Mouse (Mus musculus): Measurements from ENCODE around the gene Capn12. TPM values are rescaled to one million over a fixed set of nuclear protein-coding genes. Genes with fewer than 3 reads are reported as not detected.
"Not testable (repeated sequence)": the region's sequence is repeated elsewhere in the genome, so short reads cannot be mapped to it uniquely, and the experiment has no call there.

Gene Capn12
- polyA plus RNA-seq, 1 experiment from 2014 or later = 0.23 TPM

DNA sequence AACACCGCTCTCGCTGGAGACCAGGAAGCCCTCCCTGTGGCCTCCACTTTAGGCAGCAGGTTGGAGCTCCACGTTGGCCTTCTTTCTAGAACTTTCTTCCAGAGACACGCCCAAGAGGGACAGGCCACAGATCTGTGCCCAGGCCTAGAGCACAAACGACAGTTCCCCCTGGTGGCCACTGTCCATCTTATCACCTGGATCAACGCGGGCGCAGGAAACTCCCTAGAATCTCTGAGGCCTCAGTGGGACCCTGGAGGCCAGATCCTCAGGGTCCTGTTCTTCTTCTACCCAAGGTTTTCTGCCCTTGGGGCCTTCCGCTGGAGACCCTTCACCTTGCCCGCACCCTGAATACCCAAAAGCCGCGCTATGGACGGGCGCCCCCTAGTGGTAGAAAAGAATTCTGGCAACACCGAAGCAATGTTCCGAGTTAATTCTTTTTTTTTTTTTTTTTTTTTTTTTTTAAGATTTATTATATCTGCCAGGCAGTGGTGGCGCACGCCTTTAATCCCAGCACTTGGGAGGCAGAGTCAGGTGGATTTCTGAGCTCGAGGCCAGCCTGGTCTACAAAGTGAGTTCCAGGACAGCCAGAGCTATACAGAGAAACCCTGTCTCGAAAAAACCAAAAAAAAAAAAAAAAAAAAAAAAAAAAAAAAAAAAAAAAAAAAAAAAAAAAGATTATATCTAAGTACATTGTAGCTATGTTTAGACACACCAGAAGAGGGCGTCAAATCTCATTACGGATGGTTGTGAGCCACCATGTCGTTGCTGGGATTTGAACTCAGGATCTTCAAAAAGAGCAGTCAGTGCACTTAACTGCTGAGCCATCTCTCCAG, 13.5 kb upstream of the Capn12 start:
- Histone ChIP-seq H3K4me1 (replicated peaks; ENCODE audit: control insufficient read depth, insufficient read depth, low read length) (peaks cover 11% of the 10 kb centered on the region; the same call in 1 of the 2 replicates), H3K4me2 (ENCODE audit: low read length) (peak overlapping the region; percentile 32; the same call in 1 of the 2 replicates)
- ATAC-seq (replicated peaks; ENCODE audit: low FRiP score, low TSS enrichment, low read depth) = 0 out of 2 replicates have a peak, but pooled peaks have one; percentile 48
- not testable (repeated sequence) for H3K27ac ChIP-seq (ENCODE audit: low read depth); H3K9me3 ChIP-seq (ENCODE audit: control insufficient read depth, low read length); H3K9ac ChIP-seq (ENCODE audit: low read length); H3K4me3 ChIP-seq (ENCODE audit: low read depth, low read length); H3K36me3 ChIP-seq (ENCODE audit: control insufficient read depth, insufficient read depth, low read length); H3K27me3 ChIP-seq (replicated peaks; ENCODE audit: control insufficient read depth, insufficient read depth, low read length)
- peak; percentile 85 for DNase-seq (ENCODE audit: low spot score)
- WGBS = 33% methylated on average over 23 of the region's 23 CpGs

DNA sequence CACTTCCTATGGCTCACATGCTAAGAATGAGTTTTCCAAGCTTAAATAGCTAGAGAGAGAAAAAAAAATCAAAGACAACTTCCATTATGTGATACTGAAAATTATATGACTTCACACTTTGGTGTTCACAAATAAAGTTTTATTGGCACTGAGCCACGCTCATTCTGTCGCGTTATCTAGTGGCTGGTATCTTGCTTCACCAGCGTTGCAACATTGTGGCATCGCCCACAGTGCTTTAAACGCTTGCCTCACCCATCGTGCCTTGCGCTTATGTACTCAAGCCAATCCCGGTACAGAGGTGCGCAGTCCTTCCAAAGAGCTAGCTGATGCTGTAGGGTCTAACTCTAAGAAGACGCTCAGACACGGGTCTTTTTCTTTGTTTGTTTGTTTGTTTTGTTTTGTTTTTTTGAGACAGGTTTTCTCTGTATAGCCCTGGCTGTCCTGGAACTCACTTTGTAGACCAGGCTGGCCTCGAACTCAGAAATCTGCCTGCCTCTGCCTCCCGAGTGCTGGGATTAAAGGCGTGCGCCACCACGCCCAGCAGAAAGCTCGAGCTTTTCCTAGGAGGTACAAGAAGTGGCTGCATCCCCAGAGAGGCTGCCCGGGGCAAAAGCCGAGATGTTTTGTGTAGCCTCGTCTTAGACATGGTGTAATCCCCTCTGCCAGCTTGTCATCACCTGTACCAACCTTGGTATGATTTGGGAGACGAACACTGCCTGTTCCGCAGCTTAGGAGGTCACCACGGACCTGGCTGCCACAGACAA, 10.1 kb upstream of the Capn12 start:
- no peak overlapping the region for H3K9ac ChIP-seq (ENCODE audit: low read length)
- no peak overlapping the region for H3K27ac ChIP-seq (ENCODE audit: low read depth)
- no peak overlapping the region for H3K4me2 ChIP-seq (ENCODE audit: low read length)
- 91% methylated on average over 24 of the region's 24 CpGs for WGBS
- no peak for DNase-seq (ENCODE audit: low spot score)
- H3K27me3 ChIP-seq (replicated peaks; ENCODE audit: control insufficient read depth, insufficient read depth, low read length) = no peaks in the 10 kb centered on the region
- H3K4me3 ChIP-seq (ENCODE audit: low read depth, low read length) = no peak overlapping the region
- no peaks in the 10 kb centered on the region for H3K9me3 ChIP-seq (ENCODE audit: control insufficient read depth, low read length)
- no peak for ATAC-seq (replicated peaks; ENCODE audit: low FRiP score, low TSS enrichment, low read depth)
- H3K36me3 ChIP-seq (ENCODE audit: control insufficient read depth, insufficient read depth, low read length) = no peaks in the 10 kb centered on the region
- H3K4me1 ChIP-seq (replicated peaks; ENCODE audit: control insufficient read depth, insufficient read depth, low read length) = no peaks in the 10 kb centered on the region

DNA sequence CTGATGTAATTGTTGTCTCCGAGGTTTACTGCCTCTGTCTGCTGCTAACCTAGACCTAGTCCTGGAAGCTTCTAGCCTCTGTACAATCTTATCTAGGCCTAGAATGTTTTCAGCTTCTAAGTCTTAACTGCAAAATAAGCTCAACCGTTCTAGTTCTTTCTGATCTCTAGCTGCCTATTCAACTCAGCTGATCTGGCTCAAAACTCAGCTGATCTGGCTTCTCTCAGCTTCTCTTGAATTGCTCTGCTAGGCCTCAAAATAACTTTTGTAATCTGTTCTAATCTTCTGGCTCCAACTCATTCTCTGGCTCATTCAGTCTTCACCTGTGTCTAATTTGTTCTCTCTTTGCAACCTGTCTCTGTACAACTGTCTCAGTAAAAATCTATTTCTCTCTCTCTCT, 6.7 kb upstream of the Capn12 start:
- no peaks in the 10 kb centered on the region for H3K27me3 ChIP-seq (replicated peaks; ENCODE audit: control insufficient read depth, insufficient read depth, low read length)
- no peak overlapping the region for H3K27ac ChIP-seq (ENCODE audit: low read depth)
- H3K4me3 ChIP-seq (ENCODE audit: low read depth, low read length) = no peak overlapping the region
- ATAC-seq (replicated peaks; ENCODE audit: low FRiP score, low TSS enrichment, low read depth) = no peak
- no peaks in the 10 kb centered on the region for H3K9me3 ChIP-seq (ENCODE audit: control insufficient read depth, low read length)
- DNase-seq (ENCODE audit: low spot score) = no peak
- no peak overlapping the region for H3K4me2 ChIP-seq (ENCODE audit: low read length)
- no peaks in the 10 kb centered on the region for H3K36me3 ChIP-seq (ENCODE audit: control insufficient read depth, insufficient read depth, low read length)
- 78% methylated on average over 2 of the region's 2 CpGs for whole genome bisulfite sequencing
- H3K9ac ChIP-seq (ENCODE audit: low read length) = no peak overlapping the region
- H3K4me1 ChIP-seq (replicated peaks; ENCODE audit: control insufficient read depth, insufficient read depth, low read length) = no peaks in the 10 kb centered on the region

DNA sequence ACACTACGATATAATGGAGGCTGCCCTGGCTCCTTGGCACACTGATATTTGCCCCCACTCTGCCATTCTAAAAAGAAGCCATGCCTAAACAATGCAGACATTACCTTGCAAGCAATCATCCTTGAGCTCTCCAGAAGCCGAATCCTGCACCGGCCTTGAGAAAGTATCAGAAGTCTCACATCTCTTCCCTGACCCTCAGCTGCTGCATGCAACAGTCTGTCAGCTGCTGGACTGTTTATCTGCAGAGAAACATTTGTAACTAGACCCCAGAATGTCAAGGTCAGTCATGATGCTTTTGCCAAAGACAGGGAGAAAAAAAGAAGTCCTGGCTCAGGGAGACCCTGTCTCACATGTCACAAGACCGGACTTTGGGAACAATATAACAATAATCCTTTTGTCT, 5.1 kb upstream of the Capn12 start:
- H3K4me1 ChIP-seq (replicated peaks; ENCODE audit: control insufficient read depth, insufficient read depth, low read length) = no peaks in the 10 kb centered on the region
- ATAC-seq (replicated peaks; ENCODE audit: low FRiP score, low TSS enrichment, low read depth) (no peak), DNase-seq (ENCODE audit: low spot score) (no peak)
- no peaks in the 10 kb centered on the region for H3K9me3 ChIP-seq (ENCODE audit: control insufficient read depth, low read length)
- no peak overlapping the region for H3K4me2 ChIP-seq (ENCODE audit: low read length)
- no peak overlapping the region for H3K4me3 ChIP-seq (ENCODE audit: low read depth, low read length)
- no peaks in the 10 kb centered on the region for H3K36me3 ChIP-seq (ENCODE audit: control insufficient read depth, insufficient read depth, low read length)
- no peak overlapping the region for H3K27ac ChIP-seq (ENCODE audit: low read depth)
- H3K27me3 ChIP-seq (replicated peaks; ENCODE audit: control insufficient read depth, insufficient read depth, low read length) = no peaks in the 10 kb centered on the region
- 78% methylated on average over 4 of the region's 4 CpGs for WGBS
- no peak overlapping the region for H3K9ac ChIP-seq (ENCODE audit: low read length)

DNA sequence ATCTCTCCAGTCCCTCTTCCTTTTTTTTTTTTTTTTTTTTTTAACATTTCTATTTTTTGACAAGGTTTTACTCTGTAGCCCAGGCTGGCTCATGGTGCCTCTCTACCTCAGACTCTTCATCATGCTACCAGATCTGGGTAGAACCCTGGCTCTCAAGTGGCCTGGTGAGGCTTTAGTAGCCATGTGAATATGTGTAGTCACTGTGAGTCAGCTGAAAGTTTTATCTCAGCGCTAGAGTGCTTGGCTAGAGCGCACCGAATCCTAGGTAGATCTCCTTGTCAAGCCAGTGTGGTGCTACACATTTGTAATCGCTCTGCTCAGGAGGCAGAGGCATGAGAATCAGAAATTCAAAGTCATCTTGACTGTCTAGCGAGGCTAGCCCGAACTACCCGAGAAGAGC, 4.1 kb upstream of the Capn12 start:
- Histone ChIP-seq H3K4me2 (ENCODE audit: low read length) (no peak overlapping the region), H3K27me3 (replicated peaks; ENCODE audit: control insufficient read depth, insufficient read depth, low read length) (no peaks in the 10 kb centered on the region), H3K4me1 (replicated peaks; ENCODE audit: control insufficient read depth, insufficient read depth, low read length) (no peaks in the 10 kb centered on the region), H3K36me3 (ENCODE audit: control insufficient read depth, insufficient read depth, low read length) (no peaks in the 10 kb centered on the region), H3K4me3 (ENCODE audit: low read depth, low read length) (no peak overlapping the region), H3K9ac (ENCODE audit: low read length) (no peak overlapping the region), H3K27ac (ENCODE audit: low read depth) (no peak overlapping the region), H3K9me3 (ENCODE audit: control insufficient read depth, low read length) (no peaks in the 10 kb centered on the region)
- no peak for ATAC-seq (replicated peaks; ENCODE audit: low FRiP score, low TSS enrichment, low read depth)
- DNase-seq (ENCODE audit: low spot score) = no peak
- 87% methylated on average over 7 of the region's 7 CpGs for WGBS

DNA sequence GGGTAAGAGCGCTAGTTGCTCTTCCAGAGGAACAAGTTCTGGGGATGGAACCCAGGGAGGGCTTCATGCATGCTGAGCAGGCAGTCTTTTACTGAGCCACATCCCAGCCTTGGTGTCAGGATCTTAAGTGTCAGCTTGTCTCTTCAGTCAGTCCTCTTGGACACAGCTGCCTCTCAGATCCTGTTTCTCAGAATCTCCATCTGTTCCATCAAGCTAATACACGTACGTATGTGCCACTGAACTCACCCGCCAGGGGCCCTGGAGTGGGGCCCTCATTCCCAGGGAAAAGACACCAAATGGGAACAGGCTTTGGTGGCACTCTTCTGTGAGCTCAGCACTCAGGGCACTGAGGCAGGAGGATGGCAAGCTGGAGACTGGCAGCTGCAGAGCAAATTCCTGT, 3.4 kb upstream of the Capn12 start:
- 84% methylated on average over 4 of the region's 4 CpGs for WGBS
- H3K4me2 ChIP-seq (ENCODE audit: low read length) = no peak overlapping the region
- H3K9me3 ChIP-seq (ENCODE audit: control insufficient read depth, low read length) = no peaks in the 10 kb centered on the region
- no peaks in the 10 kb centered on the region for H3K4me1 ChIP-seq (replicated peaks; ENCODE audit: control insufficient read depth, insufficient read depth, low read length)
- no peaks in the 10 kb centered on the region for H3K27me3 ChIP-seq (replicated peaks; ENCODE audit: control insufficient read depth, insufficient read depth, low read length)
- ATAC-seq (replicated peaks; ENCODE audit: low FRiP score, low TSS enrichment, low read depth) (no peak), DNase-seq (ENCODE audit: low spot score) (no peak)
- H3K9ac ChIP-seq (ENCODE audit: low read length) = no peak overlapping the region
- H3K27ac ChIP-seq (ENCODE audit: low read depth) = no peak overlapping the region
- no peak overlapping the region for H3K4me3 ChIP-seq (ENCODE audit: low read depth, low read length)
- H3K36me3 ChIP-seq (ENCODE audit: control insufficient read depth, insufficient read depth, low read length) = no peaks in the 10 kb centered on the region

DNA sequence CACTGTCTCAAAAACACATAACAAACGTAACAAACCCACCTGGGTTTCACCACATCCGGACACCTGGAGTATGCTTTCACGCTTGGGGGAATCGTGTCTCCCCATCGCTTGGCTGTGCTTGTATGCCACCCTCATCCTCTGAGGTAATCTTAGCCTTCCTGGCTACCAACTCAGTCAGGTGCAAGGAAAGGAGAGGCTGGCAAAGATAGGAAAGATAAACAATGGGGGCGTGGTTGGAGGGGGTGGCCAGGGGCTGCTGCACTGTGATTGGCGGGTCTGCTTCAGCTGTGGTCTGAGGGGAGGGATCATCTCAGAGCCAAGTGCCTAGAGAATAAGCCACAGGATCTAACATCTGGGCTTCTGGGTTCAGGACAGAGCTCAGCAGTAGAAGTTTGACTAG, 1.6 kb upstream of the Capn12 start:
- DNase-seq (ENCODE audit: low spot score) (no peak), ATAC-seq (replicated peaks; ENCODE audit: low FRiP score, low TSS enrichment, low read depth) (no peak)
- Histone ChIP-seq H3K9ac (ENCODE audit: low read length) (no peak overlapping the region), H3K9me3 (ENCODE audit: control insufficient read depth, low read length) (no peaks in the 10 kb centered on the region), H3K27me3 (replicated peaks; ENCODE audit: control insufficient read depth, insufficient read depth, low read length) (no peaks in the 10 kb centered on the region), H3K36me3 (ENCODE audit: control insufficient read depth, insufficient read depth, low read length) (no peaks in the 10 kb centered on the region), H3K4me2 (ENCODE audit: low read length) (no peak overlapping the region), H3K4me1 (replicated peaks; ENCODE audit: control insufficient read depth, insufficient read depth, low read length) (no peaks in the 10 kb centered on the region), H3K27ac (ENCODE audit: low read depth) (no peak overlapping the region), H3K4me3 (ENCODE audit: low read depth, low read length) (no peak overlapping the region)
- 70% methylated on average over 7 of the region's 7 CpGs for WGBS

DNA sequence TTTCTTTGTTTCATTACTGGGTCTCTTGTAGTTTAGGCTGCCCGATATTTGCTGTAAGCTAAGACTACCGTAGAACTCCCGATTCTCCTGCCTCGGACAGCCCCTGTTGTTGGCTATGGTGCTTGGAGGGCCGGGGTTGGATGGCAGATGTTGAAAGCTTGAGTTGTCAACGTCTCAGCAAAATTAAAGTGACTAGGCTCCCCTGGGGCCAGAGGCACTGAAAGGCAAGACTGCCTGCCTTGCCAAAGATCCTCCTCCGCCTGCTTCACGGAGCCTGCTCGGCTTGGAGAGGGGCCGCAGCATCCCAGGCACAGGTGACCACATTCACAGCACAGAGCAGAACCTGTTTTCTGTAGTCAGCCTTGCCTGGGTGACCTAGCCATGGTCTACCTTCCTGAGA, 668 bp upstream of the Capn12 start:
- H3K27ac ChIP-seq (ENCODE audit: low read depth) = no peak overlapping the region
- H3K9me3 ChIP-seq (ENCODE audit: control insufficient read depth, low read length) = no peaks in the 10 kb centered on the region
- H3K27me3 ChIP-seq (replicated peaks; ENCODE audit: control insufficient read depth, insufficient read depth, low read length) = no peaks in the 10 kb centered on the region
- no peaks in the 10 kb centered on the region for H3K4me1 ChIP-seq (replicated peaks; ENCODE audit: control insufficient read depth, insufficient read depth, low read length)
- DNase-seq (ENCODE audit: low spot score) (no peak), ATAC-seq (replicated peaks; ENCODE audit: low FRiP score, low TSS enrichment, low read depth) (no peak)
- H3K9ac ChIP-seq (ENCODE audit: low read length) = no peak overlapping the region
- H3K36me3 ChIP-seq (ENCODE audit: control insufficient read depth, insufficient read depth, low read length) = no peaks in the 10 kb centered on the region
- WGBS = 81% methylated on average over 10 of the region's 10 CpGs
- H3K4me2 ChIP-seq (ENCODE audit: low read length) = no peak overlapping the region
- no peak overlapping the region for H3K4me3 ChIP-seq (ENCODE audit: low read depth, low read length)

Measured in intestine, embryonic 14.5 days (tissue).